Mouse (Mus musculus): ENCODE measurements around the gene Sprtn. TPM values are rescaled to one million over a fixed set of nuclear protein-coding genes. Genes with fewer than 3 reads are reported as not detected.

Gene Sprtn
- polyA plus RNA-seq, 1 experiment from 2014 or later = 9.3 TPM

DNA sequence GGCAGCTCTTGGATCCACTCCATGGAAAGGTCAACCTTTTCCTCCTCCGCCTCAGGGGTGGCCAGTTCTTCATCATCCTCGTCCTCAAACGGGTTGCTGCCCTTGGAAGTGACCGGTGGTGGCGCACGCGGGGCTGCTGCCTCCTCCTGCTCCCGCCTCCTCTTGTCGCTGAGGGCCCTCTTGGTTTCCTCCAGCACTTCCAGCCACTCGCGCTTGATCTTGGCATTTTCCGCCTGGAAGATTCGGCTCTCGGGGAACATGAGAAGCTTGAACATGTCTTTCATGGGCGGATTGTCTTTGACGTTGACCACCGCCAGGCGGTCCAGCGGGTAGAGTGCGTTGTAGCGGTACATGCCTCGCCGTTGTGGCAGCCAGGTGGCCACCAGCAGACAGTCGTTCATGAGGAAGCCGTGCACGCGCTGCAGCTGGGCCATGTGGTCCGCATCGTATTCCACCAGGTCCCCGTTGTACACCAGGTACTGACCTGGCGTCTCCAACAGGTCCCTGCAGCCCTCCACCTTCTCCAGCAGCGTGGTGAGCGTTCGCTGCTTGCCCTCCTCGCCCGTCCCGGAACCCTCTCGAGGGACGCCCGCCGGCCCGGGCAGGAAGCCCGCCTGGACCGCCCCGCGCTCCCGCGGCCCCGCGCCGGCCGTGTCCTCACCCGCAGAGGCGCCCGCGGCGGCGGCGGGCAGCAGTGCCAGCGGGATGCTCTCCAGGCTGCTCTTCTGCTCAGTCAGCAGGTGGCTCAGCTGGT is 877 bp upstream of the Sprtn start:
- Histone ChIP-seq H3K27ac (peak overlapping the region; percentile 74), H3K36me3 (replicated peaks; ENCODE audit: control insufficient read depth, insufficient read depth) (peaks cover 57% of the 10 kb centered on the region), H3K4me2 (replicated peaks) (peak overlapping the region; percentile 93), H3K9ac (peak overlapping the region; percentile 86), H3K4me3 (replicated peaks; ENCODE audit: low read length) (peak overlapping the region; percentile 97), H3K4me1 (replicated peaks; ENCODE audit: control insufficient read depth, insufficient read depth, low read length) (peaks cover 19% of the 10 kb centered on the region), H3K9me3 (ENCODE audit: control insufficient read depth, low read length) (no peaks in the 10 kb centered on the region), H3K27me3 (ENCODE audit: control insufficient read depth, insufficient read depth, low read length) (no peaks in the 10 kb centered on the region)
- ATAC-seq (ENCODE audit: low FRiP score) (peak; percentile 14; the same call in 1 of the 2 replicates), DNase-seq (ENCODE audit: low spot score) (peak; percentile 57)
- WGBS = 2% methylated on average over 59 of the region's 60 CpGs

DNA sequence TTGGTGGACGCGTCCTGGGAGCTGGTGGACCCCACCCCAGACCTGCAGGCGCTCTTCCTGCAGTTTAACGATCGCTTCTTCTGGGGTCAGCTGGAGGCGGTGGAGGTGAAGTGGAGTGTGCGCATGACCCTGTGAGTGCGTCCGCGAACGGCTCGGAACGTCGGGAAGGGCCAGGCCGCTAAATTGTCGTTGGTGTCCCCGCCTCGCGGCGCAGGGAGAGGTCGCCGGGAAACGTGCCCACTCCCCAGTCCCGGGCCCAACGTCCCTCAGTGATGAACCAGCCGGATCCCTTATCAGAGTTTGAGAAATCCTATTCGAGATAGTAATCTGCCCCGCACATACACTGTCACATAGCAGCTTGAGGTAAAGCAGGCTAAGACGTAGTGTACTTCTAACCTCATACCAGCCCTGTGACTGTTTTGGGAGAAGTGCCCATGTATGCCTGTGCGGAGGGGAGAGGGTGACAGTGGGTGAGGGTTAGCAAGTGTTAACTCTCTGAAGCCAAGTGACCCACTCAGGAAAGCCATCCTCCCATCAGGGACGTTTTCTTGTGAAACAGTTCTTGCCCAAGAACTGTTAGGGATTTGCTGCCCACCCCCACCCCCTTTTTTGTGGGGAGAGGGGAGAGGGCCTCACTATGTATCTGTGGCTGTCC is 692 bp downstream of the Sprtn start:
- H3K36me3 ChIP-seq (replicated peaks; ENCODE audit: control insufficient read depth, insufficient read depth) = peaks cover 62% of the 10 kb centered on the region
- H3K9me3 ChIP-seq (ENCODE audit: control insufficient read depth, low read length) = no peaks in the 10 kb centered on the region
- peak overlapping the region; percentile 93 for H3K4me2 ChIP-seq (replicated peaks)
- WGBS = 8% methylated on average over 31 of the region's 31 CpGs
- H3K9ac ChIP-seq = peak overlapping the region; percentile 86
- DNase-seq (ENCODE audit: low spot score) (no peak), ATAC-seq (ENCODE audit: low FRiP score) (no peak)
- peaks cover 19% of the 10 kb centered on the region for H3K4me1 ChIP-seq (replicated peaks; ENCODE audit: control insufficient read depth, insufficient read depth, low read length)
- H3K27me3 ChIP-seq (ENCODE audit: control insufficient read depth, insufficient read depth, low read length) = no peaks in the 10 kb centered on the region
- peak overlapping the region; percentile 80 for H3K27ac ChIP-seq
- peak overlapping the region; percentile 97 for H3K4me3 ChIP-seq (replicated peaks; ENCODE audit: low read length)

DNA sequence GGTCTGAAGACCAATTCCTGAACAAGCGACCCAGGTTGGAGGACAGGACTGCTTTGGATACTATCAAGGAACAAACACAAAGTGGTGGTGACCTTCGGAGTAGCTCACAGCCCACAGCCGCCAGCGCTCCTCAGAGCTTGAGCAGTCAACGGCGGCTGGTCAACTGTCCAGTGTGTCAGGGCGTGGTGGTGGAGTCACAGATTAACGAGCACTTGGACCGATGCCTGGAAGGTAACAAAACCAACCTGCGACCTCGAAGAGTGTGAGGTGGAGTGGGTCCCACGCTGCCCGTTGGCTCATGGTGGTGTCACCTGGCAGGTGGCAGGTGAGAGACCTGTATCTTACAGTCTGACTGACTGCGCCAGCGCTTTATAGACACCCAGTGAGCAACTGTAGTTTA is 5.5 kb downstream of the Sprtn start:
- H3K4me3 ChIP-seq (replicated peaks; ENCODE audit: low read length) = no peak overlapping the region
- ATAC-seq (ENCODE audit: low FRiP score) (no peak), DNase-seq (ENCODE audit: low spot score) (no peak)
- H3K4me1 ChIP-seq (replicated peaks; ENCODE audit: control insufficient read depth, insufficient read depth, low read length) = peaks cover 10% of the 10 kb centered on the region
- no peaks in the 10 kb centered on the region for H3K27me3 ChIP-seq (ENCODE audit: control insufficient read depth, insufficient read depth, low read length)
- peaks cover 87% of the 10 kb centered on the region for H3K36me3 ChIP-seq (replicated peaks; ENCODE audit: control insufficient read depth, insufficient read depth)
- 96% methylated on average over 15 of the region's 15 CpGs for WGBS
- no peaks in the 10 kb centered on the region for H3K9me3 ChIP-seq (ENCODE audit: control insufficient read depth, low read length)
- no peak overlapping the region for H3K27ac ChIP-seq
- H3K4me2 ChIP-seq (replicated peaks) = no peak overlapping the region
- H3K9ac ChIP-seq = no peak overlapping the region

DNA sequence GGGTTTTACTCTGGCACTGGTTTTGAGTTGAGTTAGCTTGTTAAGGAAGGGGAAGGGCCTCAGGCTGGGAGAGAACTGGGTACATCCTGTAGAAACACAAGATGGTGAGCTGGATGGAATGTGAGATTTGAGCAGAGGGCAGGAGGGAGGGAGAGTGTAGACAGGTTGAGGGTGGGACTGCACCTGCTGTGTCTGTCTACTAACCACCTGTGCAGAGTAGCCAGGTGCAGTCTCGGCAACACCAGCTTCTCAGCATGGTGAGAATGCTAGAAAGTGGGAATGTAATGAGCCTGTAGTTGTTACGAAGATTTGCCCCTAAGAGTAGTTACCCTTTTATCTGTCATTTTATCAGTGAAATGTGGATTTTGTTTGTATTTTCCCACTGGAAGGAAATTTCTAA is 7.8 kb downstream of the Sprtn start:
- H3K27me3 ChIP-seq (ENCODE audit: control insufficient read depth, insufficient read depth, low read length) = no peaks in the 10 kb centered on the region
- H3K4me2 ChIP-seq (replicated peaks) = no peak overlapping the region
- no peak overlapping the region for H3K4me3 ChIP-seq (replicated peaks; ENCODE audit: low read length)
- ATAC-seq (ENCODE audit: low FRiP score) (no peak), DNase-seq (ENCODE audit: low spot score) (no peak)
- no peaks in the 10 kb centered on the region for H3K9me3 ChIP-seq (ENCODE audit: control insufficient read depth, low read length)
- no peak overlapping the region for H3K9ac ChIP-seq
- H3K27ac ChIP-seq = no peak overlapping the region
- peaks cover 91% of the 10 kb centered on the region for H3K36me3 ChIP-seq (replicated peaks; ENCODE audit: control insufficient read depth, insufficient read depth)
- no peaks in the 10 kb centered on the region for H3K4me1 ChIP-seq (replicated peaks; ENCODE audit: control insufficient read depth, insufficient read depth, low read length)
- 89% methylated on average over 2 of the region's 2 CpGs for WGBS

DNA sequence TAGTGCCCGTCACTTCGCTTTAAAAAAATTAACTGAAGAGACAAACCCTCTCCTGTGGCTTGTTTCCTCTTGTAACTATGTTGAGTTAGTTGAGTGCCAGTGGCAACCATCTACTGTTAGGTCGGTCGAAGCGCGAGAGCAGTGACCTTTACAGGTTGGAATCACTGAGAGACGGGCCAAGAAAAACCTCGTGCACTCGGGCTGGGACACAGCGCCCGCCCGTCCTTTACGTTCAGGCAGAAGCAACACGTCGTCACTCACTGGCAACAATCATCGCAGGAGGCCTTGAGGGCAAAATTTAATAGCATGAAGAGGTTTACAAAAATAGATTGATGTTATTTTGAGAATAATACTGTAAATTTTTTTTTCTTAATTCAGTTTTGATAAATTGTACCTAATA is 12.2 kb downstream of the Sprtn start:
- Histone ChIP-seq H3K4me1 (replicated peaks; ENCODE audit: control insufficient read depth, insufficient read depth, low read length) (no peaks in the 10 kb centered on the region), H3K4me3 (replicated peaks; ENCODE audit: low read length) (no peak overlapping the region), H3K9me3 (ENCODE audit: control insufficient read depth, low read length) (no peaks in the 10 kb centered on the region), H3K27ac (no peak overlapping the region), H3K9ac (no peak overlapping the region), H3K27me3 (ENCODE audit: control insufficient read depth, insufficient read depth, low read length) (no peaks in the 10 kb centered on the region), H3K4me2 (replicated peaks) (no peak overlapping the region), H3K36me3 (replicated peaks; ENCODE audit: control insufficient read depth, insufficient read depth) (peaks cover 96% of the 10 kb centered on the region)
- no peak for DNase-seq (ENCODE audit: low spot score)
- 94% methylated on average over 16 of the region's 16 CpGs for WGBS
- no peak for ATAC-seq (ENCODE audit: low FRiP score)

DNA sequence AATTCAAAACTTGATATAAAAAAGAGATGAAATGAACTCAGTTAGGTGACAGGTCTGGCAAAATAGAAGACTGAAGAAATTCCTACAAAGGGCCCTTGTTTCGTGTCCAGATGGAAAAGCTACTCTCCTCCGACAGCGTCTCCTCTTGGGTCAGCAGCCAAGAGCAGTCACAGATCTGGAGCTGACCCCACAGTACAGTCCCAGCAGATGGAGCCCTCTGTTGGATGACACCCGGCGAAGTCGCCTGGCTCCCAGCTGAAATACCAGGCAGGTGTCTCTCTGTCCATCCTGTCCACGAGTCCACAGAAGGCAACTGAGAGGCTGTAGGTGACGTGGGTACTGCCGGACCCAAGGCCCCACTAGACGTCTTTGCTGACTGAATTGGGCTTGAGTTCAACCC is 12.7 kb downstream of the Sprtn start:
- WGBS = 89% methylated on average over 10 of the region's 10 CpGs
- Histone ChIP-seq H3K36me3 (replicated peaks; ENCODE audit: control insufficient read depth, insufficient read depth) (peaks cover 95% of the 10 kb centered on the region), H3K9me3 (ENCODE audit: control insufficient read depth, low read length) (no peaks in the 10 kb centered on the region), H3K4me2 (replicated peaks) (no peak overlapping the region), H3K27me3 (ENCODE audit: control insufficient read depth, insufficient read depth, low read length) (no peaks in the 10 kb centered on the region), H3K4me3 (replicated peaks; ENCODE audit: low read length) (no peak overlapping the region), H3K4me1 (replicated peaks; ENCODE audit: control insufficient read depth, insufficient read depth, low read length) (no peaks in the 10 kb centered on the region), H3K27ac (no peak overlapping the region), H3K9ac (no peak overlapping the region)
- no peak for DNase-seq (ENCODE audit: low spot score)
- ATAC-seq (ENCODE audit: low FRiP score) = no peak

DNA sequence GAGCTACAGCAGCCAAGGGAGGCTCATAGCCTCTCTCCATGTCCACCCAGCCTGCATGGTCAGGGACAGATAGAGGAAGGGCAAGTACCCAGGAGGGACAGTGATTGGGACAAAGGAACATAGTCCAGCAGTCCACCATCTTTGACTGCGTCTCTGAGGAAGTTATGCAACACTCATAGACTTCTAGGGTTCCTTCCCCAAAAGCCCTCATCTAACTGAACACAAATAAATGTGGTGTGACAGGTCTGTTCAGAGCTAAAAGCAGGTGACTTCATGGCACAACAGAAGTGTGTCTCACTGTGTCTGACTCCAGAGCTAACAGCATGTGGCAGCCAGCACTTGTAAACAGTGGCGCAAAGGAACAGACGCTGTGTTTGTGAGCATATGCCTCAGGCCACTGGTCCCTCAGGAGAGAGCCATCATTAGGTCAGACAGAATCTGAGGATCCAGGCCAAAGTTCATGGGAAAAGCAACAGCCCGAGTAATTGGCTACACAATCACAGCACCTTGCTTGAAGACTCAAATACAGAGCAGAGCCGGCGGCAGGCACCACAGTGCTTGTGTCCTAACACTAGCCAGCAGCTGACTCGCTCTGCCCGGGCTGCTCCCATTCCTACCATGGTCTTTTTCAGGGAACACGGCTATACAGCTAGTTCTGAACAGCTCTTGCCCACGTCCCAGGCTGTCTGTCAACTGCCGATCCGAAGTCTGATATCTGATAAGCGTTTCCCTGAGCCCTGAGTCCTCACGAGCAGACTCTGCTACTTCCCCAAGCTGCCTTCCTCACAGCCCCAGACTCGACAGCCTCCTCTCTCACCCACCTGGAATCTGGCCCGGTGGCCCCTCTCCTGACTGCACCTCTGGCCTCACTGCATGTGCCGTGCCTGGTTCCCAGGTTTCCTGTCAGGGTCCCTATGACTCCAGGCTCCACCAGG is 14.5 kb downstream of the Sprtn start:
- Histone ChIP-seq H3K9me3 (ENCODE audit: control insufficient read depth, low read length) (no peaks in the 10 kb centered on the region), H3K4me3 (replicated peaks; ENCODE audit: low read length) (no peak overlapping the region), H3K4me2 (replicated peaks) (no peak overlapping the region), H3K27me3 (ENCODE audit: control insufficient read depth, insufficient read depth, low read length) (no peaks in the 10 kb centered on the region), H3K4me1 (replicated peaks; ENCODE audit: control insufficient read depth, insufficient read depth, low read length) (no peaks in the 10 kb centered on the region), H3K27ac (no peak overlapping the region), H3K36me3 (replicated peaks; ENCODE audit: control insufficient read depth, insufficient read depth) (peaks cover 79% of the 10 kb centered on the region), H3K9ac (no peak overlapping the region)
- WGBS = 82% methylated on average over 17 of the region's 17 CpGs
- DNase-seq (ENCODE audit: low spot score) (no peak), ATAC-seq (ENCODE audit: low FRiP score) (no peak)

DNA sequence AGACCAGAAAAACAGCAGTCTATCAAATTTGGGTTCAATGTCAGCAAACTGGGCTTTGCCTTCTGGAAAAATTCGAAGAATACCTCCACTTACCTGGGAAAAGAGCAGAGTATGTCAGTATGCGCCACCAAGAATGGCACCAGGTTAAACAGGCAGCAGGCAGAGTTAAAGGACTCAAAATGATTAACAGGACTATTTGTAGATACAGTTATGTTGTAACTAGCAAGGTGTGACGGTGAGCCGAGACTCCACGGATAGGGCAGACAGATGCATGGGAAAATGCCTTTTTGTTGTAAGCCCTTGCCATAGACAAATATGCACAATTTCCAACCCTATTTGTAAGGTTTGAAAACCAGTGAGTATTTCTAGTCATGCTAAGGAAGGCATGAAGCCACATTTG is 16.4 kb downstream of the Sprtn start:
- DNase-seq (ENCODE audit: low spot score) (no peak), ATAC-seq (ENCODE audit: low FRiP score) (no peak)
- Histone ChIP-seq H3K4me1 (replicated peaks; ENCODE audit: control insufficient read depth, insufficient read depth, low read length) (no peaks in the 10 kb centered on the region), H3K4me3 (replicated peaks; ENCODE audit: low read length) (no peak overlapping the region), H3K27ac (no peak overlapping the region), H3K4me2 (replicated peaks) (no peak overlapping the region), H3K27me3 (ENCODE audit: control insufficient read depth, insufficient read depth, low read length) (no peaks in the 10 kb centered on the region), H3K9me3 (ENCODE audit: control insufficient read depth, low read length) (no peaks in the 10 kb centered on the region), H3K9ac (no peak overlapping the region), H3K36me3 (replicated peaks; ENCODE audit: control insufficient read depth, insufficient read depth) (peaks cover 62% of the 10 kb centered on the region)
- WGBS = 98% methylated on average over 5 of the region's 5 CpGs

Data from hindbrain, embryonic 14.5 days (tissue).